Mouse (Mus musculus) liver, embryonic 14.5 days (tissue): ENCODE measurements around the gene Nr1d1. TPM values are rescaled to one million over a fixed set of nuclear protein-coding genes. Genes with fewer than 3 reads are reported as not detected.

Experiments used
- ATAC-seq: fragments of 200-750 bp; cut with Nextera tagmentation; 2 replicates; pipeline ENCODE4 v1.8.0; 2017; ENCODE audit warnings: moderate number of reproducible peaks, mild to moderate bottlenecking, moderate library complexity; ENCODE audit not compliant: insufficient read depth
- DNase-seq, 3 experiments: peaks; one replicate each; pipeline ENCODE4 v3.0.0-alpha.2; 2012 to 2013; ENCODE audit warnings: low read depth in 3 of 3, low spot score in 3 of 3
- H3K27ac ChIP-seq: fragments of 300-500 bp; sonication (generic); 2 replicates; pipeline ENCODE4 v1.5.1; 2014; ENCODE audit warnings: moderate library complexity, mild to moderate bottlenecking, control low read depth, inconsistent platforms
- H3K27me3 ChIP-seq: fragments of 300-500 bp; sonication (generic); 2 replicates; pipeline ENCODE4 v1.6.1; 2014; ENCODE audit warnings: mild to moderate bottlenecking, low read length, moderate library complexity; ENCODE audit not compliant: control insufficient read depth, insufficient read depth
- H3K36me3 ChIP-seq: fragments of 300-500 bp; sonication (generic); replicated peaks from 2 replicates; pipeline ENCODE4 v1.6.1; 2014; ENCODE audit warnings: low read depth; ENCODE audit not compliant: control insufficient read depth, insufficient read depth
- H3K4me1 ChIP-seq, 2 experiments: fragments of 200-500 bp in 1 of 2; fragments of 300-500 bp in 1 of 2; sonication (generic) in 1 of 2; replicated peaks; 2 replicates each; pipeline ENCODE4 v1.6.1; 2012 to 2014; ENCODE audit warnings: antibody characterized with exemption in 1 of 2, inconsistent platforms in 1 of 2, low read length in 1 of 2; ENCODE audit not compliant: control insufficient read depth in 2 of 2, insufficient read depth in 2 of 2
- H3K4me2 ChIP-seq: fragments of 300-500 bp; sonication (generic); 2 replicates; pipeline ENCODE4 v1.6.1; 2014; ENCODE audit warnings: low read depth, mild to moderate bottlenecking, control low read depth, moderate library complexity
- H3K4me3 ChIP-seq, 2 experiments: fragments of 200-500 bp in 1 of 2; fragments of 300-500 bp in 1 of 2; sonication (generic) in 1 of 2; 2 replicates each; pipeline ENCODE4 v1.5.1; 2012 to 2014; ENCODE audit warnings: low read depth in 2 of 2, low read length in 2 of 2, mild to moderate bottlenecking in 2 of 2, control low read depth in 1 of 2, inconsistent platforms in 1 of 2, moderate library complexity in 1 of 2; ENCODE audit not compliant: insufficient read depth in 1 of 2
- H3K9ac ChIP-seq: fragments of 300-500 bp; sonication (generic); replicated peaks from 2 replicates; pipeline ENCODE4 v1.6.1; 2014; ENCODE audit warnings: mild to moderate bottlenecking, control low read depth, moderate library complexity
- H3K9me3 ChIP-seq: fragments of 300-500 bp; sonication (generic); 2 replicates; pipeline ENCODE4 v1.6.1; 2016; ENCODE audit warnings: low read length, mixed read lengths; ENCODE audit not compliant: control insufficient read depth
- CTCF ChIP-seq: IDR thresholded peaks from 2 replicates; pipeline ENCODE4 v1.5.1; 2016; ENCODE audit warnings: antibody characterized with exemption, low read depth, control low read depth
- EP300 ChIP-seq: IDR thresholded peaks from 2 replicates; pipeline ENCODE4 v1.6.1; 2016; ENCODE audit warnings: antibody characterized with exemption, low read depth
- WGBS: fragments of 180-500 bp; shearing (Covaris S2); extraction: QIAGEN DNeasy Blood & Tissue Kit; methylation state at CpG from one replicate; pipeline ENCODE4 v1.1.7; 2014; ENCODE audit not compliant: insufficient replicate concordance; 5-methylcytosine and 5-hydroxymethylcytosine counted together
- polyA plus RNA-seq, 2 experiments: library from polyadenylated mRNA; depleted of rRNA in 1 of 2; stranded (reverse) in 1 of 2; unstranded in 1 of 2; fragments of >200 nt; fragmentation: Nextera tagmentation in 1 of 2; extraction: Ambion mirVana in 1 of 2; gene quantifications; 2 replicates each; pipeline versions ENCODE4 v1.2.1 to v1.2.3; 2012 to 2014

The Nr1d1 gene
- polyA plus RNA-seq, 2 experiments, result 0.58 to 0.65 TPM

DNA sequence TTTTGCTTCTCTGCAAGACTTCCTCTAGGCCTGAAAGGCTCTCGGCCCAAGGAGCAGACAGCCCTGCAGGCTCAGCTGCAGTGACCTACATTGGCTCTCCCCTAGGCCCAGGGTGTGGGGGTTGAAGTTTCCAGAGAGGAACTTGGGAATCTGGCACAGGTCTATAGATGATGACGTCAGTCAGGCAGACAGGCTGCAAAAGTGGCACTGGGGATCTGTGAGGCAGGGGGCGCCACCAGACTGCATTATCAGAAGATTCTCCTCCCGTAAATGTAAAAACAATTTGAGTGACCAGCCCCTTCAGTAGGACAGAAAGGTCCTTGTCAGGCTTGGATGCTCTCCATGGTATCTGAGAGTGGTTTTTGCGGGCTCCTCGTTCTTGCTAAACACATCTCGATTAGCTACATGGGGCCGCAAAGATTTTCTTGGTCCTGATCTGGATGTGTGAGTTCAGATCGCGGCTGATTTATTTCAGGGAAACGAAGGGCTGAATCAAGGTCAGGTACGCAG is 10.7 kb upstream of the Nr1d1 start:
- 7% methylated on average over 12 of the region's 12 CpGs for WGBS
- Histone ChIP-seq H3K27ac (no peak overlapping the region), H3K27me3 (no peaks in the 10 kb centered on the region), H3K9ac (no peak overlapping the region), H3K4me3 (no peak overlapping the region), H3K36me3 (no peaks in the 10 kb centered on the region), H3K4me1 (peaks cover 27 to 56% of the 10 kb centered on the region in 2 experiments), H3K4me2 (peak overlapping the region; percentile 20), H3K9me3 (no peaks in the 10 kb centered on the region)
- no peak for DNase-seq
- no peak for TF ChIP-seq EP300
- peak; percentile 48 for TF ChIP-seq CTCF
- ATAC-seq, result no peak

DNA sequence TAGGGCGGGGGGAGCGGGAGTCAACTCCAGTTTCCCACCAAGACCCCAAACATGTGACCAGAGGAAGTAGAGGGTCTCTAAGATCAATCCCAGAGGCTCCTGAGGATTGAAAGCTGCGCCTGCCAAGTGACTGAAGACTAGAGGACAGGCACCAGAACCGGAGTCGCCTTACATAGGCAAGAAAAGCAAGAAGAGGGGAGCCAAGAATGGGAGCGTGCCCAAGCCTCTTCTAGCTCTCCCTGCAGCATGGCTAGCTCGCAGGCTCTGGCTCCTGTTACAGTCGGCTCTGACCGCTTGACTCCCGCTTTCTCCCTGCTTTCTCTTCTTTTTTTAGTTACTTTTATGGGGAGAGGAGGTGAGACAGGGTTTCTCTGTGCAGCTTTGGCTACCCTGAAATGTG is 10.1 kb upstream of the Nr1d1 start:
- H3K27ac ChIP-seq, result no peak overlapping the region
- H3K4me2 ChIP-seq, result no peak overlapping the region
- H3K27me3 ChIP-seq, result no peaks in the 10 kb centered on the region
- 61% methylated on average over 10 of the region's 10 CpGs for WGBS
- H3K9me3 ChIP-seq, result no peaks in the 10 kb centered on the region
- TF ChIP-seq CTCF, result no peak
- TF ChIP-seq EP300, result no peak
- no peak overlapping the region for H3K4me3 ChIP-seq
- DNase-seq (no peak), ATAC-seq (no peak)
- H3K9ac ChIP-seq, result no peak overlapping the region
- H3K4me1 ChIP-seq, result peaks cover 27 to 53% of the 10 kb centered on the region in 2 experiments
- H3K36me3 ChIP-seq, result no peaks in the 10 kb centered on the region

DNA sequence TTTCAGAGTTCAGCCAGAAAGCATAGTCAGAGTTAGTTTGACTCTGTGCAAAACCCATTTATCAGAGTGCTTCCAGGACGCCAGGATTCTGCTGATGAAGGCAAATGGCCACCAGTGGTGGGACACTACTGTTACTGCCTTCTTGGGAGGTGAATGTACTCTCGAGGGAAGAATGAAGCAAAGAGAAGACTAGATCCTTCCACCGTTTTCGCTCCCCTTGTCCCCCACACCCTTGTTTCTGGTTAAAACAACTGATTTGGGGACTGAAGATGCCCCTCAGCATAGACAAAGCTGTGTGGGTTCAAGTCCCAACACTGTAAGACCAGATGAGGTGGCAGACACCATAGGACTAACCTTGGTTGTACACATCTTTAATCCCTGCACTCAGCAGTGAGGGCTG is 9.0 kb upstream of the Nr1d1 start:
- Histone ChIP-seq H3K4me3 (no peak overlapping the region), H3K27me3 (no peaks in the 10 kb centered on the region), H3K4me2 (no peak overlapping the region), H3K9ac (no peak overlapping the region), H3K4me1 (peaks cover 23 to 46% of the 10 kb centered on the region in 2 experiments), H3K36me3 (no peaks in the 10 kb centered on the region), H3K27ac (no peak overlapping the region), H3K9me3 (no peaks in the 10 kb centered on the region)
- WGBS, result 56% methylated on average over 4 of the region's 4 CpGs
- TF ChIP-seq CTCF, result no peak
- TF ChIP-seq EP300, result no peak
- DNase-seq, result no peak
- no peak for ATAC-seq

DNA sequence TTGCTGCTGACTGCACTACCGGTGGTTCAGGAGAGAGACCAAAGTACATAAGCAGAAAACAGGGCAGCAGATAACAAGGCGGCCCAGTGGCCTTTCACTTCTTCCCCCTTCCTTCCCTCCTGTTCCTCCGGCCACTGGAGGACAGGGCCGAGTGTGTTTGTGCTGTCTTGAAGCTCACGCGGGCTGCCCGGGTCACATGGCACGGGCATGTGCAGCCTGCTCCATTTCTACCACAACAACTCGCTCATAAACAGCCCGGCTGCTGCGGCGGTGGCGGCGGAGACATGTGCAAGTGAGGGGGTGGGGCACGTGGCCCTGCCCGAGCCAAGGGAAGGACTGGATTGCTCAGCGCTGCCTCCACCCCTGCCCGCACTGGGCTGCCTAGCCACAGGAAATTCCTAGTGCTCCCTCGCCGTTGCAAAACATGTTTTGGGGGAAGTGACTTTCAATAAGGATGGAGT is 8.1 kb upstream of the Nr1d1 start:
- no peak for DNase-seq
- peak; percentile 74 for ATAC-seq
- H3K4me1 ChIP-seq, result peaks cover 21 to 39% of the 10 kb centered on the region in 2 experiments

DNA sequence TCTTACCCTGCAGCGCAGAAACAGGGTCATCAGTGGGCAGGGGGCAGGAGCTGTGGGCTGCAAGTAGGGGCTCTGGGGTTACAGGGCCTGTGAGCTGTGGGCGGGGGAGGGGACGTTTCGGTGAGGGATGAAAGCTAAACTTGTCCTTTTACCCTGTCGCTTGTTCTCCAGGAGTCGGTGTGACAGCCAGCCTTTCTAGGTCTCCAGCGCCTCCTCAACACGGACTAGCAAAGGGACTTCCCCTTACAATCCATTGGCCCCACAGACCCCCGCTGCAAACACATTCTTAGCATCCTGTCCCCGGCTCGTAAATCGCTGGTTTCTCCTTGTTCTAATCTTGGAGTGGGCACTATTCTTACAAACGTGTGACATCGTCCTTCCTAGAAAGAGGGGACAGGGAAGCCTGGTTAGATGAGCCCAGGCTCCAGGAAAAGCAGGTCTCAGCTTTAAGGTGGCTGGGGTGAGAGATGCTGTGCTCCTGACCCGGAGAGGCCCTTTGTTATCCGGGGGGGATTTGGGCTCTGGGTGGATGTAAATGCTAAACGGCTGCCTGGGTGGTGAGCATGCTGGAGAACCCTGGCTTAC is 7.6 kb upstream of the Nr1d1 start:
- peak overlapping the region; percentile 34 for H3K27ac ChIP-seq
- no peaks in the 10 kb centered on the region for H3K36me3 ChIP-seq
- peaks cover 21 to 37% of the 10 kb centered on the region in 2 experiments for H3K4me1 ChIP-seq
- no peaks in the 10 kb centered on the region for H3K27me3 ChIP-seq
- no peaks in the 10 kb centered on the region for H3K9me3 ChIP-seq
- H3K4me3 ChIP-seq, result peak overlapping the region; percentile 44 to 51; a peak in 3 of 4 replicates
- DNase-seq (no peak), ATAC-seq (no peak)
- TF ChIP-seq CTCF, result no peak
- no peak for TF ChIP-seq EP300
- WGBS, result 11% methylated on average over 17 of the region's 17 CpGs
- peak overlapping the region; percentile 78 for H3K4me2 ChIP-seq
- H3K9ac ChIP-seq, result peak overlapping the region; percentile 52

More for the DNA sequence above, 8.1 kb upstream of the Nr1d1 start:
- H3K4me3 ChIP-seq, result peak overlapping the region; percentile 44 to 51
- peak overlapping the region; percentile 52 for H3K9ac ChIP-seq
- 1% methylated on average over 20 of the region's 20 CpGs for WGBS
- peak overlapping the region; percentile 34 for H3K27ac ChIP-seq
- H3K36me3 ChIP-seq, result no peaks in the 10 kb centered on the region
- no peak for TF ChIP-seq CTCF
- no peaks in the 10 kb centered on the region for H3K27me3 ChIP-seq
- peak overlapping the region; percentile 78 for H3K4me2 ChIP-seq
- no peaks in the 10 kb centered on the region for H3K9me3 ChIP-seq
